Mouse (Mus musculus): ENCODE data around the gene Madcam1. TPM values are rescaled to one million over a fixed set of nuclear protein-coding genes. Genes with fewer than 3 reads are reported as not detected.
A peak's percentile ranks its signal among the peaks of the same experiment; 100 is the strongest.

Madcam1 gene
- polyA plus RNA-seq, 1 experiment from 2014 or later = 16.9 TPM

DNA sequence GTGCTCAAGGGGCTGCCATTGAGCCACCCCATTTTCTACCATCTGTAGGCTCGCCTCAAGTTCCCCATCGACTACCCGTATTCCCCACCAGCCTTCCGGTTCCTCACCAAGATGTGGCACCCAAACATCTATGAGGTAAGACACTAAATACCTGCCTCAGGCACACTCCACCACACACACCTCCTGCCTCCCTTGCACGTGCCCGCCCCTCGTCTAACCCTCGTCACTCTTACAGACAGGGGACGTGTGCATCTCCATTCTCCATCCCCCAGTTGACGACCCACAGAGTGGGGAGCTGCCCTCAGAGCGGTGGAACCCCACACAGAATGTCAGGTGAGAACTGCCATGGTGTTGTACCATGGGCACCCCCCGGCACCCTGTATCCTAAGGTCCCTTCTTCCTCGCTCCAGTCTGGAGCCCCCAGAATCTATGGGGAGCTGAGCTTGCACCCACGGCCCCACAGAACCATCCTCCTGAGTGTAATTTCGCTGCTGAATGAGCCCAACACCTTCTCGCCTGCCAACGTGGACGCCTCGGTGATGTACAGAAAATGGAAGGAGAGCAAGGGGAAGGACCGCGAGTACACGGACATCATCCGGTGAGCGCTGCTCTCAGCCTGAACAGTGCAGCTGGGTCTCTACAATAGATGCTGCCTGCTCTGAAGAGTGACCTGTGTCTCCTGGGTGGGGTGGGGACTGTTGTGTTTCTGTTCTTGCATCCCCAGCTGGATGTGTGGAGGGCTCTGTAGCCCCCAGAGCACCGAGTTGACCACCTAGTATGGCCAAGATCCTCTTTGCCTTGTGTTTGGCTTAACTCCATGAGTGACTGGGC, 20.6 kb downstream of the Madcam1 start:
- no peak overlapping the region for H3K4me2 ChIP-seq (replicated peaks; ENCODE audit: low read depth)
- peaks cover 50% of the 10 kb centered on the region for H3K36me3 ChIP-seq (ENCODE audit: control insufficient read depth, insufficient read depth)
- no peak for ATAC-seq
- no peaks in the 10 kb centered on the region; the same call in 1 of the 2 replicates for H3K4me1 ChIP-seq (replicated peaks; ENCODE audit: control insufficient read depth, insufficient read depth, low read length)
- no peak overlapping the region for H3K4me3 ChIP-seq (ENCODE audit: low read depth, low read length)
- no peak for TF ChIP-seq CTCF (IDR thresholded peaks at IDR 0.05; ENCODE audit: low read depth)
- no peak overlapping the region for H3K27ac ChIP-seq (ENCODE audit: low read depth, low read length)
- H3K9ac ChIP-seq (ENCODE audit: low read depth, low read length) = 0 out of 2 replicates have a peak overlapping the region, but pooled peaks have one; percentile 5
- H3K27me3 ChIP-seq (replicated peaks; ENCODE audit: control insufficient read depth, insufficient read depth, low read length) = no peaks in the 10 kb centered on the region
- H3K9me3 ChIP-seq (ENCODE audit: control insufficient read depth) = no peaks in the 10 kb centered on the region
- WGBS = 94% methylated on average over 25 of the region's 25 CpGs

DNA sequence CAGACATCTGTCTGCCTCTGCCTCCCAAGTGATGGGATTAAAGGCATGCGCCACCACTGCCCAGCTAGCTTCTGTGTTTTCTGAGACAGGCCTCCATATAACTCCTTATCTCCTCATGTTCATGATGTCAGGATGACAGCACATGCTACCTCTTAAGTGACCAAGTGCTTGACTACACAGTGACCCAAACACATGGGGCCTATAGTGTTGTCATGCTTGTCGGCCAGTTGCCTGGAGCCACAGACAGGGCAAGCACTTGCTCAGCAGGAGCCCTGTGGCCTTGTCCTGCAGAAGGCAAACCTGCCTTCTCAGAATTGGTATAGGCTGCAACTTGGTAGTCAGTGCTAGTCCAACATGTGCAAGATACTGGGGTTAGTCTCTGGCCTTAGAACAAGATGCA, 21.9 kb downstream of the Madcam1 start:
- H3K27ac ChIP-seq (ENCODE audit: low read depth, low read length) = no peak overlapping the region
- H3K4me3 ChIP-seq (ENCODE audit: low read depth, low read length) = no peak overlapping the region
- TF ChIP-seq CTCF (IDR thresholded peaks at IDR 0.05; ENCODE audit: low read depth) = no peak
- H3K9me3 ChIP-seq (ENCODE audit: control insufficient read depth) = no peaks in the 10 kb centered on the region
- WGBS = 87% methylated on average over 2 of the region's 2 CpGs
- no peak for ATAC-seq
- no peaks in the 10 kb centered on the region; the same call in 1 of the 2 replicates for H3K4me1 ChIP-seq (replicated peaks; ENCODE audit: control insufficient read depth, insufficient read depth, low read length)
- H3K36me3 ChIP-seq (ENCODE audit: control insufficient read depth, insufficient read depth) = peaks cover 50% of the 10 kb centered on the region
- H3K27me3 ChIP-seq (replicated peaks; ENCODE audit: control insufficient read depth, insufficient read depth, low read length) = no peaks in the 10 kb centered on the region
- H3K9ac ChIP-seq (ENCODE audit: low read depth, low read length) = no peak overlapping the region
- no peak overlapping the region for H3K4me2 ChIP-seq (replicated peaks; ENCODE audit: low read depth)

DNA sequence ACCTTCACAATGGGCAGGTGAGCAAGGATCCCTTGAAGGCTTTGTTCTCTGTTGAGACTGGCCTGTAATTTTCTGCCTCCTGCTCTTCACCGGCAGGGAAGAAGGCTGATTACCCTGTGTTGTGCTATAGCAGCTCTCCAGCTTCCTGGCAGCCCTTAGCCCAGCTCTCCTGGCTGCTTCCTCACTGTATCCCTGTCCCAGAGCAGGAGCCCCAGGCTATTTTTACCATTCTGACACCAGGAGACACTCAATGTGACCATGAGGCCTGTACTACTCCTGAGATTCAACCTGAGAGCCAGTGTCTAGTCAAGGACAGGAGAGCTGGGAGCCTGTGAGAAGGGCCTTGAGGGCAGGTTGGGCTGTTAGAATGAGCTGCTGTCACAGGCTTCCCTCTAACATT, 22.3 kb downstream of the Madcam1 start:
- Histone ChIP-seq H3K27me3 (replicated peaks; ENCODE audit: control insufficient read depth, insufficient read depth, low read length) (no peaks in the 10 kb centered on the region), H3K4me3 (ENCODE audit: low read depth, low read length) (no peak overlapping the region), H3K27ac (ENCODE audit: low read depth, low read length) (no peak overlapping the region), H3K9me3 (ENCODE audit: control insufficient read depth) (no peaks in the 10 kb centered on the region), H3K36me3 (ENCODE audit: control insufficient read depth, insufficient read depth) (peaks cover 50% of the 10 kb centered on the region), H3K4me2 (replicated peaks; ENCODE audit: low read depth) (no peak overlapping the region), H3K9ac (ENCODE audit: low read depth, low read length) (no peak overlapping the region), H3K4me1 (replicated peaks; ENCODE audit: control insufficient read depth, insufficient read depth, low read length) (no peaks in the 10 kb centered on the region; the same call in 1 of the 2 replicates)
- WGBS = 100% methylated on average over 1 of the region's 1 CpGs
- TF ChIP-seq CTCF (IDR thresholded peaks at IDR 0.05; ENCODE audit: low read depth) = no peak
- no peak for ATAC-seq

DNA sequence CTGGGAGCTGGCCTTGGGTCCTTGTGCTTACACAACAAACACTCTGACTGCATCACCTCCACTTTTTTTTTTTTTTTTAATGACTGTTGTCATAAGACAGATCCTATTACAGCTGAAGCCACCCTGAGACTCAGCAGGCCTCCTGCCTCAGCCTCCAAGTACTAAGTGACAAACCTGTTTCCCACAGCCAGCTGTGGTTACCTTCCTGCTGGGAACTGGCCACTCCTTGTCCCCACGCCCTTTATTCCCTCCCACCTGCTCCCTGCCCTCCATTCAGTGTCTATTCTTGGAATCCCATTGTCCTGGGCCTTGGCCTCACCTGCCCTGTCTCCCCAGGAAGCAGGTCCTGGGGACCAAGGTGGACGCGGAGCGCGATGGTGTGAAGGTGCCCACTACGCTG, 23.2 kb downstream of the Madcam1 start:
- Histone ChIP-seq H3K9me3 (ENCODE audit: control insufficient read depth) (no peaks in the 10 kb centered on the region), H3K4me3 (ENCODE audit: low read depth, low read length) (no peak overlapping the region), H3K4me2 (replicated peaks; ENCODE audit: low read depth) (no peak overlapping the region), H3K27ac (ENCODE audit: low read depth, low read length) (no peak overlapping the region), H3K4me1 (replicated peaks; ENCODE audit: control insufficient read depth, insufficient read depth, low read length) (no peaks in the 10 kb centered on the region; the same call in 1 of the 2 replicates), H3K9ac (ENCODE audit: low read depth, low read length) (no peak overlapping the region), H3K36me3 (ENCODE audit: control insufficient read depth, insufficient read depth) (peaks cover 50% of the 10 kb centered on the region), H3K27me3 (replicated peaks; ENCODE audit: control insufficient read depth, insufficient read depth, low read length) (no peaks in the 10 kb centered on the region)
- ATAC-seq = no peak
- 90% methylated on average over 6 of the region's 6 CpGs for WGBS
- no peak for TF ChIP-seq CTCF (IDR thresholded peaks at IDR 0.05; ENCODE audit: low read depth)

DNA sequence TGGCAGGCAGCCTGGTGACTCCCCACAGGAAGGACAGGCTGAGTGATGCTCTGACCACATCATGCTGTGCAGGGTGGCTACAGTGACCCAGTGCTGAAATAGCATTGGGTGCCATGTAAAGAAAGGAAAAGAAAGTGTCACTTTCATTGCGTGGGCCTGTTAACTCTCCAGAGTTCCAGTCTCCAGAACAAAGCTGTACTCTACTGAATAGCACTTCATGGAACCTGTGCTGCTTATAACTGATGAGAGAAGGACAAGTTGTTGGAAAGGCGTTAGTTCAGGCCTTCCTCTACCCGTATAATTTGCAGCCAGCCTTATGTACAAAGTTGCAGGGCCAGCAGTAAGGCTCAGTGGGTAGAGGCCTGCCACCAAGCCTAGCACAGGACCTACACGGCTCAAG, 24.4 kb downstream of the Madcam1 start, which contains the start of gene Gzmm:
Gene Gzmm (plus strand): TSS at position 301 of the 400 bp plus-strand sequence.
- no peak within 1 kb of the TSS for H3K9ac ChIP-seq (ENCODE audit: low read depth, low read length)
- no peaks in the 10 kb centered on the region for H3K27me3 ChIP-seq (replicated peaks; ENCODE audit: control insufficient read depth, insufficient read depth, low read length)
- H3K27ac ChIP-seq (ENCODE audit: low read depth, low read length) = no peak within 1 kb of the TSS
- no peaks in the 10 kb centered on the region for H3K9me3 ChIP-seq (ENCODE audit: control insufficient read depth)
- TF ChIP-seq CTCF (IDR thresholded peaks at IDR 0.05; ENCODE audit: low read depth) = no peak
- no peak for ATAC-seq
- H3K36me3 ChIP-seq (ENCODE audit: control insufficient read depth, insufficient read depth) = peaks cover 50% of the 10 kb centered on the region
- H3K4me1 ChIP-seq (replicated peaks; ENCODE audit: control insufficient read depth, insufficient read depth, low read length) = no peaks in the 10 kb centered on the region
- 70% methylated on average over 4 of the region's 4 CpGs for WGBS
- no peak within 1 kb of the TSS for H3K4me3 ChIP-seq (ENCODE audit: low read depth, low read length)
- no peak within 1 kb of the TSS for H3K4me2 ChIP-seq (replicated peaks; ENCODE audit: low read depth)

DNA sequence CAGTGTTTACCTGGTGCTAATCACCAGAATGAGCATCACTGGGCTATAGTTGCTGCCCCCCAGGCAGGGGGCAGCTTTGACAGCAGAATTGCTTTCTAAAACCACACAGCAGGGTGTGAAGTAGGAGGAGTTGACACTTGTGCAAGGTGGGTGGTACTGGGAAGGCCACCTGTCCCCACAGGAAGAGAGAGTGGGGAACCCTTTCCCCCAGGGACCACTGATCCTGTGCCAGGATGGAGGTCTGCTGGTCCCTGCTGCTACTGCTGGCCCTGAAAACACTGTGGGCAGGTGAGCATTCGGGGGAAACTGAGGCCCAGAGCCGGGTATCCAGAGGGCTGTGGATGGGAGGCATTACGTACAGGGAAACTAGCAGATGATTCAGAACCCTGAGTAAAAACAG, 24.8 kb downstream of the Madcam1 start:
- Histone ChIP-seq H3K4me2 (replicated peaks; ENCODE audit: low read depth) (no peak overlapping the region), H3K4me3 (ENCODE audit: low read depth, low read length) (no peak overlapping the region), H3K27me3 (replicated peaks; ENCODE audit: control insufficient read depth, insufficient read depth, low read length) (no peaks in the 10 kb centered on the region), H3K9ac (ENCODE audit: low read depth, low read length) (no peak overlapping the region), H3K36me3 (ENCODE audit: control insufficient read depth, insufficient read depth) (peaks cover 50% of the 10 kb centered on the region), H3K9me3 (ENCODE audit: control insufficient read depth) (no peaks in the 10 kb centered on the region), H3K4me1 (replicated peaks; ENCODE audit: control insufficient read depth, insufficient read depth, low read length) (no peaks in the 10 kb centered on the region), H3K27ac (ENCODE audit: low read depth, low read length) (no peak overlapping the region)
- no peak for TF ChIP-seq CTCF (IDR thresholded peaks at IDR 0.05; ENCODE audit: low read depth)
- no peak for ATAC-seq
- 92% methylated on average over 3 of the region's 3 CpGs for WGBS

Measured in intestine, postnatal 0 days (tissue).